Mouse (Mus musculus) heart, adult 11 months (tissue): ENCODE results near the gene Hist1h2ap.
"Not testable (repeated sequence)": the region's sequence is repeated elsewhere in the genome, so short reads cannot be mapped to it uniquely, and the experiment has no call there.

Experiments used
- DNase-seq: peaks from one replicate; pipeline ENCODE4 v3.0.0; 2022

Hist1h2ap gene

GRCm38 (mm10) chr13:21803058-21803457 lies 30.2 kb downstream of the Hist1h2ap start:
- DNase-seq, result not testable (repeated sequence)

DNA sequence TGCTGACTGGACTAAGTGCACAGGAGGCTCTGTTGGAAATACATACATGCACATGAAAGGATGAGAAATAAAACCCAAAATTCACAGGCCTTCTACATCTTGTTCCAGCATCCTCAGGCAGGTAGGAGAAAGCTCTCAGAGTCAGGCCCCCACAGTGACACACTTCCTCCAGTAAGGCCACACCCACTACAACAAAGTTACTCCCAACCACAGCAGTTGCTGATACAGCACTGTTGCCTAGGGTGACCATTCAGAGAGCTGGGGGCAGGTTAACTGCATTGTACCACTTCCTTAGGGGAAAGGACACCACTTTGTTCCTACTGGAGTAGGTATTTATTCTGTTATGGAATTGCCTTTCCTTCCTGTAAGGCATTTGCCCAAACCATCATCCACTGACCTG lies 36.1 kb downstream of the Hist1h2ap start:
- DNase-seq, result not testable (repeated sequence)

GRCm38 (mm10) chr13:21795584-21795983 lies 37.7 kb downstream of the Hist1h2ap start:
- peak; percentile 17 for DNase-seq

DNA sequence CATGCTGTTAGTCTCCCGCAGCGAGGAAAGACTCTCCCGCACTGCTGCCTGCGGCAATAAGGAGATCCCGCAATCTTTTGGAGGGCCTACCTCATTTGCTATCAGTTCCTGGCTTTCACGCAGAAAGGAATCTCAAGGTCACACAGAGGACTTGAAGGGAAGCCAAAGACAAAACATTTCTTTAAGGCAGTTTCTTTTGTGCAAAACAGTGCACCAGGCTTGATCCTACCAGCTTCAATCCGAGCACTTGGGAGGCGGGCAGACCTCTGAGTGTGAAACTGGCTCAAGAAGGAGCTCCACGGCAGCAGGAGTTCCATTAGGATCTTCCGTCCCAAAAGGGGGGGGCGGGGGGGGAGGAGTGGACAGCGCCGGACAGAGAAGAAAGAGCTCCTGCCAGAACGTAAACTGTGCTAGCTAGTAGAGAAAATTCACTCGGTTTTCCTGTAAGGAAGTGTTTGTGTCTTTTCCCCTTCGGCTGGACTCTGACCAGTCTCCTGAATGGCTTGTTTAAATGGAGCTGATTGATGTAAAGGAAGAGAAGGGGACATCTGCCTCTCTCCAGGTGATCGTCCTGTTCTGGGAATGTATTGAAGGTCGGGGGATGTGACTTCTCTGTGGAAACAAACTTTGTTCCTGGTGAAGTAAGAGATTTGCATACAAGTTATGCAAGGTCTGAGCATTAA lies 42.6 kb downstream of the Hist1h2ap start:
- DNase-seq, result peak; percentile 75

- no peak for DNase-seq
These were observed 43.4 kb downstream of the Hist1h2ap start for GRCm38 (mm10) chr13:21789925-21790324.

DNA sequence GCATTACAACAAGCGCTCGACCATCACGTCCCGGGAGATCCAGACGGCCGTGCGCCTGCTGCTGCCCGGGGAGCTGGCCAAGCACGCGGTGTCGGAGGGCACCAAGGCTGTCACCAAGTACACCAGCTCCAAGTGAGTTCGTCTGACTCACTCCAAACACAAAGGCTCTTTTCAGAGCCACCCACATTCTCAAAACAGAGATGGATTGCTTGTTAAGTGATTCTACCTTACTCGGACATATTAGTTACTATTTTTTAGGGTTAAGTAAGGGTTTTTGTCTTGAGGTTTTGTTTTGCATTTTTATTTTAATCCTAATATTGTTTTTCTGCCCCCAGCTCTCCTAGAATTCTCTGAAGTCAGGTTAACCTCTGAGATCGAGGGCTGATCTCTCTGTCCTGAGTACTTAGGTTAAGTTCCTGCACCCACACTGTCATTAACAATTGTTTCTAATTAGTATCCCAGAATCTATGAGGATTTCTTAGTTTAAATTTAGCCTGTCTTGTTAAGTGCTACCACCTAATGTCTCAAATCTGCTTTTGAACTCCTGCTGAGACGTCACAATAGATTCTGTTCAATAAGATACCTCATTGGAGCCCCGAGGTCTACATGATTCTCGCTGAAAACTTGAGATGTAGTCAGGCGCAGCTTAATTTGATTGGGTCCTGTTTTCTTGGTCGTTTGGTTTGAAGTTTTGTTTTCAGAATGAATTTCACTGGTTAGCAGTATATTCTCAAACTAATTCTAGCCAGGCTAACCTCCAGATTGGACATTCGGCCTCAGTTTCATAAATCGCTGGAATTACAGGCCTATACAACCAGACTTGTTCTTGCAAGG lies 45.3 kb downstream of the Hist1h2ap start:
- no peak for DNase-seq

DNA sequence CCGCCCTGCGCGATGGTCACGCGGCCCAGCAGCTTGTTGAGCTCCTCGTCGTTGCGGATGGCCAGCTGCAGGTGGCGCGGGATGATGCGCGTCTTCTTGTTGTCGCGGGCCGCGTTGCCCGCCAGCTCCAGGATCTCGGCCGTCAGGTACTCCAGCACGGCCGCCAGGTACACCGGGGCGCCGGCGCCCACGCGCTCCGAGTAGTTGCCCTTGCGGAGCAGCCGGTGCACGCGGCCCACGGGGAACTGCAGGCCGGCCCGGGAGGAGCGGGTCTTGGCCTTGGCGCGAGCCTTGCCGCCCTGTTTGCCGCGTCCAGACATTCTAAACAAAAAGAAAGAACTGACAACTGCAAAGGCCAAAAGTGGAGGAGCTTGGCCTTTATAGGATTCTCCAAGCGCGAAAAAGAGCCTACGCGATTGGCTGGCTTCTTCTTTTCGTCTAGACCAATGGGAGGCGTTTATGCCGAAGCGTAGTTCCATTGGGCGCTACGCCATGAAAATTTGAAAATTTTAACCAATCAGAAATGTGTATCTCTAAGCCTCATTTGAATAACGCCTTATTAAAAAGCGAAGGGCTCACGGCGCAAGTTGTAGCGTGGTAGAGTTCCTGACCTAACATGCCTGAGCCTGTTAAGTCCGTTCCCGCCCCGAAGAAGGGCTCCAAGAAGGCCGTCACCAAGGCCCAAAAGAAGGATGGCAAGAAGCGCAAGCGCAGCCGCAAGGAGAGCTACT lies 46.2 kb downstream of the Hist1h2ap start, which contains the start of the genes Hist1h2an and Hist1h2bp:
Gene Hist1h2an, minus strand, starts transcription at position 320 of the 731 bp plus-strand sequence.
Gene Hist1h2bp, plus strand, starts transcription at position 563 of the 731 bp plus-strand sequence.
- DNase-seq, result peak; percentile 99

GRCm38 (mm10) chr13:21786189-21786898 lies 47.0 kb downstream of the Hist1h2ap start:
- peak; percentile 30 for DNase-seq

DNA sequence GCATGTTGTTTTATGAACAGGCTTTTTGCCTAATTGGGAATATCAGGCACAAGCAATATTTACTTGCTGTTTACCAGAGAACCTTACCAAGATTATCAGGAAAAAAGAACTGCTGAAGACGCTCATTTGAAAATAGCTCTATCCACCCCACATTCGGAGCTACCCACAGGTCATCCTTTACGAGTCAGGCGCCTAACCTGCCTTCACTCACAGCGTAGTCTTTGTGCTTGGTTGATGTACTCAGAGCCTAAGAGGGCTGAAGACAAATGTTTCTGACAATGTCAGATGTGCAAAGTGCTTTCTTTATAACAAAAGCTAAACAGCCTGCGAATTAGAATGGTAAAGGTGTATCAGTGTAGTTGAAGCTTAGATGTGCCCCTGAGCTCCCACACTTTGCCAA lies 49.0 kb downstream of the Hist1h2ap start:
- peak; percentile 36 for DNase-seq

DNA sequence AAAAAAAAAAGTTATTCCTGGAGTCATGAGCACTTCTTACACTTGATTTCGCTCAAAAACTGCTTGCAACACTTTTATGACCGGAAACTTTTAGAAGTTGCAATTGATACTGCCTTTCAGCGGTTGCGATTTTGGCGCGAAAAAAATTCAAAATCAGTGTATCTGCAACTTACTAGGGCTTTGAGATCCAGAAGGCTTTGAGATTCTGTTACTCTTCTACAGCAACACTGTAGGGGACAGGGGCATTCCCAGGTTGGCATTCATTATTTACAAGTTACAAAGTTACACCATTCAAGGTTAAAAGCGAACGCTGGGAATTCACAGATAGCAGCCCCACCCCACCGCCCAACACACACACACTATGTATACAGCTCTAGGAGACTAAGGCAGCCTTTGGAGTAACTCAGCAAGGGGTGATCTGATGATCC lies 49.6 kb downstream of the Hist1h2ap start:
- DNase-seq, result peak; percentile 79

GRCm38 (mm10) chr13:21783255-21783617 lies 50.1 kb downstream of the Hist1h2ap start, which contains the start of gene Hist1h3i:
TSS of gene Hist1h3i (minus strand) at chr13:21783370.
- peak; percentile 98 for DNase-seq
